Mouse (Mus musculus) E14TG2a.4 (cell line): ENCODE data around the gene Arl15.

Source experiments
- H3K27me3 ChIP-seq: 2 replicates; pipeline ENCODE4 v1.6.1; 2014; ENCODE audit warnings: low read length, control low read depth; ENCODE audit not compliant: insufficient read depth
- H3K36me3 ChIP-seq: 2 replicates; pipeline ENCODE4 v1.6.1; 2014; ENCODE audit warnings: low read length, control low read depth; ENCODE audit not compliant: insufficient read depth
- H3K4me1 ChIP-seq: replicated peaks from 2 replicates; pipeline ENCODE4 v1.6.1; 2014; ENCODE audit warnings: low read depth, low read length, control low read depth
- H3K4me3 ChIP-seq: replicated peaks from 2 replicates; pipeline ENCODE4 v1.5.1; 2014; ENCODE audit warnings: mild to moderate bottlenecking, low read length
- H3K9me3 ChIP-seq: 2 replicates; pipeline ENCODE4 v1.6.1; 2014; ENCODE audit warnings: low read length, control low read depth
- CTCF ChIP-seq: conservative IDR thresholded peaks from 2 replicates; pipeline ENCODE4 v1.5.1; 2014; ENCODE audit warnings: low read length
- NANOG ChIP-seq: IDR thresholded peaks from 2 replicates; pipeline ENCODE4 v1.6.1; 2014; ENCODE audit warnings: borderline replicate concordance, low read length, mixed read lengths
- POU5F1 ChIP-seq: IDR thresholded peaks from 2 replicates; pipeline ENCODE4 v1.6.1; 2014; ENCODE audit warnings: low read length, borderline replicate concordance

Arl15 gene

GRCm38 (mm10) chr13:114190898-114191297, 396.6 kb downstream of the Arl15 start:
- H3K36me3 ChIP-seq, result no peaks in the 10 kb centered on the region
- no peak overlapping the region for H3K4me3 ChIP-seq
- no peaks in the 10 kb centered on the region for H3K4me1 ChIP-seq
- no peaks in the 10 kb centered on the region for H3K9me3 ChIP-seq
- TF ChIP-seq POU5F1 (no peak), CTCF (no peak), NANOG (no peak)
- peaks cover 3% of the 10 kb centered on the region; the same call in 1 of the 2 replicates for H3K27me3 ChIP-seq

GRCm38 (mm10) chr13:114198252-114198799, 404.0 kb downstream of the Arl15 start:
- TF ChIP-seq POU5F1, result no peak
- TF ChIP-seq CTCF, result no peak
- no peak for TF ChIP-seq NANOG
- H3K4me3 ChIP-seq, result no peak overlapping the region
- H3K9me3 ChIP-seq, result no peaks in the 10 kb centered on the region
- peaks cover 4% of the 10 kb centered on the region; the same call in 1 of the 2 replicates for H3K27me3 ChIP-seq
- peaks cover 19% of the 10 kb centered on the region for H3K4me1 ChIP-seq
- no peaks in the 10 kb centered on the region for H3K36me3 ChIP-seq

DNA sequence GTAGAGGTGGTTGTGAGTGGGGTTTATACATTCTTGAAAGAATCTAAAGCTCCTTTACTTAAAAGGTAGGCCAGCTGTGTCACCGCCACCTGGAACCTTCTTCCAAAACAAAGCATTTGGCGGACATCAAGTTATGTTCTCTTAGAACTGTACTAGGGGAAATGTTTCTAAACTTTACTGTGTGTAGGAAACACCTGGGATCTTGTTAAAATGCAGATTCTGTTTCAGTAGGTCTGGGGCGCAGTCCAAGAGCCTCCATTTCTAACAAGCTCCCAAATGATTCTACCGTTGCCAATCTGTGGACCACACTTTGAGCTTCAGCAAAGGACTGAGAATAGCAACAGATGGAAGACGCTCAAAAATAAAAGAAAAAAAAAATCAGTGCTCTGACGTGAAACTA, 405.4 kb downstream of the Arl15 start:
- Histone ChIP-seq H3K4me1 (peaks cover 22% of the 10 kb centered on the region), H3K36me3 (no peaks in the 10 kb centered on the region), H3K4me3 (no peak overlapping the region), H3K27me3 (peaks cover 4% of the 10 kb centered on the region; the same call in 1 of the 2 replicates), H3K9me3 (no peaks in the 10 kb centered on the region)
- TF ChIP-seq CTCF (no peak), NANOG (no peak), POU5F1 (no peak)

DNA sequence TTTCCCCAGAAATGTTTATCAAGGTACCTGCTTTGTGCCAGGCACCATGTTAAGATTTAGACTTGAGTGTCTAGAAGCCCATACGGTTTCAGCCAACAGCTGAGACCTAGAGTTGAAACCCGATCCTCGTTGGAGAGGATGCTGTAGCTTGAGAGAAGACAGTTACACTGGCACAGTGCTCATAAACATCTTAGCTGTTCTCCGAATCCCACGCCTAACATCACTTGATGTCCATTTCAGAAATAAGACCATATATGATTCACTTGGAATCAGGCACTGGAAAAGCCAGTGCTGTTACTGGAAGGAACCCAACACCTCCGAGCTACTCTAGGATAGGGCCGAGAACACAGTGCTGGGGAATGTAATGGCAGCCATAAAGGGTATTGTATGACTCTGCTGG, 406.2 kb downstream of the Arl15 start:
- H3K4me3 ChIP-seq, result no peak overlapping the region
- peaks cover 4% of the 10 kb centered on the region; the same call in 1 of the 2 replicates for H3K27me3 ChIP-seq
- no peaks in the 10 kb centered on the region for H3K36me3 ChIP-seq
- no peaks in the 10 kb centered on the region for H3K9me3 ChIP-seq
- peaks cover 22% of the 10 kb centered on the region for H3K4me1 ChIP-seq
- TF ChIP-seq POU5F1 (no peak), NANOG (no peak), CTCF (no peak)

DNA sequence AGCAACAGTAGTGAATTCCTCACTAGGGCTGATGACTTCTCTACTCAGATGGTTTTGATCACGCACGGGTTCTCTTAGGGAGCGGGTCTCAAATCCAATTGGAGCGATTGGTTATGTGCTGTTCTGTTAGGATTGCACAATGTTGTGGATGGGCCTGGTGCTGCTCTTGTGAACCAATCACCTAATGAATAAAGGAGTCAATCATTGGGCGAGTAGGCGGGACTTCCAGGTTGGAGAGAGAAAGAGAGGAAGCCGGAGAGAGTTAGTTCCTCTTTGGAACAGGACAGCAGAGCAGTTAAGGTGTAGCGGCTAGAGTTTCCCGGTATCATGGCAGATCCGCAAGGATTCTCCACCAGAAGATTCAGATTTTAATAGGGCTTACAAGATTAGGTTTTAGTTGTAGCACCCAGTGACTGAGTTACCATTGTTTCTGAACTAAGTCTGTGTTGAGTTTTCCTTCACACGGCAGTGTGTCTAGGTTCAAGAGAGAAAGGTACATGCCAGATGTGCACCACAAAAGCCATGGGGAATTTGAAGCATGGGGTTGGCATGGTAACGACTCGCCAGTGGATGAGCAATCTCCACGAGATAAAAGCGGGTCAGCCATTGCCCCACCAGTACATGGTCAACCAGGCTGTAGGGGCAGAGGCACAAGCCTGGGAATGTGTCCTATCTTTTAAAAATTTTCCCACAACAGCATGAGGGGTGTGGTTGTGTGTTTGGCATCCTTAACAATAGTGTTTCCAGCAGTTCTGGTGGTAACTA, 408.7 kb downstream of the Arl15 start:
- H3K27me3 ChIP-seq, result peaks cover 7% of the 10 kb centered on the region
- no peak for TF ChIP-seq NANOG
- no peak for TF ChIP-seq POU5F1
- TF ChIP-seq CTCF, result no peak
- H3K36me3 ChIP-seq, result no peaks in the 10 kb centered on the region

More for the DNA sequence above, 408.7 kb downstream of the Arl15 start:
- H3K9me3 ChIP-seq, result no peaks in the 10 kb centered on the region
- H3K4me3 ChIP-seq, result peak overlapping the region; percentile 27; the same call in 1 of the 2 replicates
- peaks cover 20% of the 10 kb centered on the region for H3K4me1 ChIP-seq
